Mouse (Mus musculus) midbrain, postnatal 0 days (tissue): ENCODE data around the gene Bmper. TPM values are rescaled to one million over a fixed set of nuclear protein-coding genes. Genes with fewer than 3 reads are reported as not detected.

Source experiments
- ATAC-seq: fragments of 200-750 bp; cut with Nextera tagmentation; 2 replicates; pipeline ENCODE4 v1.8.0; 2017; ENCODE audit warnings: moderate number of reproducible peaks, mild to moderate bottlenecking, moderate TSS enrichment, moderate library complexity; ENCODE audit not compliant: low FRiP score
- DNase-seq: peaks from one replicate; pipeline ENCODE4 v3.0.0-alpha.2; 2015; ENCODE audit warnings: low spot score
- H3K27ac ChIP-seq: fragments of 300-500 bp; sonication (generic); 2 replicates; pipeline ENCODE4 v1.5.1; 2014; ENCODE audit warnings: low read depth, mild to moderate bottlenecking, low read length, mixed read lengths
- H3K27me3 ChIP-seq: fragments of 300-500 bp; sonication (generic); 2 replicates; pipeline ENCODE4 v1.6.1; 2014; ENCODE audit warnings: low read length, control low read depth, mixed read lengths; ENCODE audit not compliant: insufficient read depth
- H3K36me3 ChIP-seq: fragments of 300-500 bp; sonication (generic); 2 replicates; pipeline ENCODE4 v1.6.1; 2014; ENCODE audit warnings: low read length, control low read depth, mixed read lengths; ENCODE audit not compliant: insufficient read depth
- H3K4me1 ChIP-seq: fragments of 300-500 bp; sonication (generic); 2 replicates; pipeline ENCODE4 v1.6.1; 2014; ENCODE audit warnings: mild to moderate bottlenecking, control low read depth, antibody characterized with exemption, low read length, mixed read lengths; ENCODE audit not compliant: insufficient read depth
- H3K4me2 ChIP-seq: fragments of 300-500 bp; sonication (generic); 2 replicates; pipeline ENCODE4 v1.6.1; 2014; ENCODE audit warnings: low read depth, mild to moderate bottlenecking, low read length, mixed read lengths; ENCODE audit not compliant: poor library complexity, severe bottlenecking
- H3K4me3 ChIP-seq: fragments of 300-500 bp; sonication (generic); 2 replicates; pipeline ENCODE4 v1.5.1; 2014; ENCODE audit warnings: low read depth, mild to moderate bottlenecking, low read length, moderate library complexity
- H3K9ac ChIP-seq: fragments of 300-500 bp; sonication (generic); replicated peaks from 2 replicates; pipeline ENCODE4 v1.6.1; 2014; ENCODE audit warnings: mild to moderate bottlenecking, low read length, moderate library complexity, mixed read lengths; ENCODE audit not compliant: poor library complexity, severe bottlenecking
- H3K9me3 ChIP-seq: fragments of 300-500 bp; sonication (generic); 2 replicates; pipeline ENCODE4 v1.6.1; 2016; ENCODE audit warnings: low read length, control low read depth
- CTCF ChIP-seq: IDR thresholded peaks from 2 replicates; pipeline ENCODE4 v1.5.1; 2016; ENCODE audit warnings: antibody characterized with exemption, mild to moderate bottlenecking
- WGBS: fragments of 180-500 bp; shearing (Covaris S2); extraction: QIAGEN DNeasy Blood & Tissue Kit; methylation state at CpG from one replicate; pipeline ENCODE4 v1.1.7; 2014; 5-methylcytosine and 5-hydroxymethylcytosine counted together
- polyA plus RNA-seq: library from polyadenylated mRNA; unstranded; fragments of >200 nt; fragmentation: Nextera tagmentation; extraction: Ambion mirVana; gene quantifications from 2 replicates; pipeline ENCODE4 v1.2.1, GENCODE M21; 2015
- total RNA-seq: library from RNA; depleted of rRNA; stranded (reverse); fragments of >200 nt; gene quantifications from 2 replicates; pipeline ENCODE4 v1.2.3, GENCODE M21; 2014

Bmper gene
- total and polyA plus RNA-seq, 2 experiments from 2014 or later = 6.3 to 9.2 TPM

DNA sequence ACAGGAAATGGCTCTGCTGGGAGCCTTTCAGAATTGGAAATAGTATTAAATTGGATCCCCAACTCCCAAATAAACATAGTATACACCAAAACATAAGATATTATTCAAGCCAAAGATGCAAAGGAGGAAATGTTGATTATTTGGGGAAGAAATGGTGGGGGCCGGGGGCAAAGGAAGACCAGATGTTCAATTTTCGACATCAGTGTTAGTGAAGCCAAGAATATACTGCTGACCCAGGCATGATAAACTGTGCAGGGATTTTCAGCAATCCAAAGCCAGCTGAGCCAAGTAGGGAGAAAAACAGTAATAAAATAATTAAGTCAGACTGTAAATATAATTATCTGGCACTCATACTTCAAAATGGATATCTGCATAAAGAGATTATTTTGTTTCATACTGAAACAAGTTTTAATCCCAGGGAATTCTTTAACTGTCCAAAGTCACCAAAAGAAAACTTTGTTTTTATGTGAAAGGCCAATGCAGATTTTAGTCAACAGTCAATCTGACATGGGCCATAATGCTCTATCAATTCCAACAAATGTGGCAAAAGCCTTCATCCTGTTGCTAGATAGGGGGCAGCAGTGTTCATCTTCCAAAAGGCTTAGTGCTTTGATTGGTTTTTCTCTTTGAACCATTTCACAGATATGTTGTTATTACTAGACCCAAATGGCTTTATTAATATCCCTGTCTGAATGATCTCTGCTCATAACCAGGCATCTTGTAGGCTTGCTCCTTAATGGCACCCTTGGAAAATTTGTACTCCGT, 30.1 kb upstream of the Bmper start:
- Histone ChIP-seq H3K9ac (no peak overlapping the region), H3K27me3 (no peaks in the 10 kb centered on the region), H3K4me2 (no peak overlapping the region), H3K27ac (no peak overlapping the region), H3K4me1 (no peaks in the 10 kb centered on the region), H3K36me3 (no peaks in the 10 kb centered on the region), H3K9me3 (no peaks in the 10 kb centered on the region), H3K4me3 (no peak overlapping the region)
- no peak for DNase-seq
- 74% methylated on average over 3 of the region's 3 CpGs for WGBS
- peak; percentile 29; the same call in 1 of the 2 replicates for TF ChIP-seq CTCF
- ATAC-seq = no peak

DNA sequence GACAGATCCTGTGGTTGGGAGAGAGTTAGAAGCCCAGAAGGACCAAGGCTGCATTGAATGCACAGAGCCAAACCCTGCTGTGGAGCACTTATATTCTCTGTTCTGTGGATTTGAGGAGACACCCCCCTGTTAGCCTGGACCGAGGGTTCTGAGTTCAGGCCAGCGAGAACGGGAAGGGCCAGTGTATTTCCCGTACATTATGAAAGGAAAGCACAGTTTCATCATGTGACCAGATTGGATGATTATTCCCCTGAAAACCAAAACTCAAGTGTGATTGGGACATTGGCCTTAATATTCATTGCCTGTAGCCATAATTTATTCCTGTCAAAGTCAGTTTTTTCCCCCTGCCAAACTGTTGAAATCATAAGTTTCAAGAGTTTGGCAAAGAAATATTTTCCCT, 23.9 kb upstream of the Bmper start:
- ATAC-seq (no peak), DNase-seq (no peak)
- Histone ChIP-seq H3K4me1 (0 out of 2 replicates have a peak, but pooled peaks cover under 1% of the 10 kb centered on the region), H3K9ac (no peak overlapping the region), H3K27ac (no peak overlapping the region), H3K9me3 (no peaks in the 10 kb centered on the region), H3K4me2 (no peak overlapping the region), H3K27me3 (no peaks in the 10 kb centered on the region), H3K36me3 (no peaks in the 10 kb centered on the region), H3K4me3 (no peak overlapping the region)
- WGBS = 96% methylated on average over 4 of the region's 4 CpGs
- no peak for TF ChIP-seq CTCF

DNA sequence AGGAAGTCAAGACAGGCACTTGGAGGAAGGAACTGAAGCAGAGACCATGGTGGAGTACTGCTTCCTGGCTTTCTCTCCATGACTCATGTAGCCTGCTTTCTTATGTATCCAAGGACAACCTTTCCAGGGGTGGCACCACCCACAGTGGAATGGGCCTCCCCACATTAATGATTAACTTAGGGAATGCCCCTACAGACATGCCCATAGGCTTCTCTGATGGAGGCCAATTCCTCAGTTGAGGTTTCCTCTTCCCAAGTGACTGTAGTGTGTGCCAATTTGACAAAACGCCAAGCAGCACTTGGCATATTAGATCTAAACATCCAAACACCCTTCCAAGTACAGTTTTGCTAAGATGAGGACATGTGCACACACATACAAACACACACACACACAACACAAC, 23.0 kb upstream of the Bmper start:
- 96% methylated on average over 1 of the region's 1 CpGs for WGBS
- no peaks in the 10 kb centered on the region for H3K27me3 ChIP-seq
- DNase-seq (peak; percentile 17), ATAC-seq (no peak)
- H3K4me2 ChIP-seq = no peak overlapping the region
- no peak overlapping the region for H3K27ac ChIP-seq
- H3K36me3 ChIP-seq = no peaks in the 10 kb centered on the region
- H3K9me3 ChIP-seq = no peaks in the 10 kb centered on the region
- H3K4me1 ChIP-seq = peaks cover 6% of the 10 kb centered on the region; the same call in 1 of the 2 replicates
- no peak overlapping the region for H3K4me3 ChIP-seq
- no peak for TF ChIP-seq CTCF
- H3K9ac ChIP-seq = no peak overlapping the region

DNA sequence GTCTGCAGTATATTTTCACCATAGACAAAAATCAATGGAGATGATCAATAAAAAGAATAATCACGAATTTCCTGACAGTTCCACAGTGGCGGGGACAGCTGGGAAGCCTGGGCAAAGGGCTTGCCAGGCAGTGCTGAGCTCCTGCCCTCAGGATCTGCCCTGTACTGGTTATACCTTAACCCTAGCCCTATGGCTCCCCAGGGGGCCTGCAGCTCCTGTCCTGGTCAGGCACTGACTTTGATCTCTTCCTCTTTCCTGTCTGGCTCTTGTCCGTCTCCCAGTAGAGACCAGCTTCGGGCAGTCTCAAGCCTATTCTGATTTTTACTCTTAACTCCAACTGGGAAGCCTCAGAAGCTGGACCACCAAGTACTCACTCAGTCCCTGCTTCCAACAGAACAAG, 22.0 kb upstream of the Bmper start:
- no peak for TF ChIP-seq CTCF
- WGBS = 75% methylated on average over 4 of the region's 4 CpGs
- H3K9ac ChIP-seq = no peak overlapping the region
- peaks cover 12% of the 10 kb centered on the region; the same call in 1 of the 2 replicates for H3K4me1 ChIP-seq
- DNase-seq (no peak), ATAC-seq (no peak)
- H3K4me3 ChIP-seq = no peak overlapping the region
- no peak overlapping the region for H3K27ac ChIP-seq
- no peaks in the 10 kb centered on the region for H3K9me3 ChIP-seq
- no peak overlapping the region for H3K4me2 ChIP-seq
- no peaks in the 10 kb centered on the region for H3K36me3 ChIP-seq
- no peaks in the 10 kb centered on the region for H3K27me3 ChIP-seq

DNA sequence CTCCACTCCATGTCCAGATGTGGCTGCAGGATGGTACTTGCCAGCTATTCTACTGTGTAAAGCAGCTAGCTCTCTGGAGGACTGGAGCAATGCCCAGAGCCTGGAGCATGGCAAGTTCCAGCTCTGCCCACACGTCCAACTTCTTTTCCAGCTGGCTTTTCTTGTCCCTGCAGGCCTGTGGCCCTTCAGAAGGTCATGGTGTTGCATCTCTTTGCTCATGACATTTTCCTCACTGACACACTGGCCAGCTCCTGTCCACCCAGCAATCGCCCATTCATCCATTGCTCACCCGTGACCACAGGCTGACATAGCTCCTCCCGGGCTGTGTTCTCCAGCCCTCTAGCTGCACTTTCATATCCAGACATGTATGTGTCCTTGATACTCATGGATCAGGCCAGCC, 20.4 kb upstream of the Bmper start:
- no peak for TF ChIP-seq CTCF
- Histone ChIP-seq H3K27me3 (no peaks in the 10 kb centered on the region), H3K27ac (no peak overlapping the region), H3K9me3 (no peaks in the 10 kb centered on the region), H3K4me3 (no peak overlapping the region), H3K4me2 (no peak overlapping the region), H3K4me1 (peaks cover 12% of the 10 kb centered on the region; the same call in 1 of the 2 replicates), H3K9ac (no peak overlapping the region), H3K36me3 (no peaks in the 10 kb centered on the region)
- 71% methylated on average over 4 of the region's 4 CpGs for WGBS
- DNase-seq (no peak), ATAC-seq (no peak)
